Mouse (Mus musculus) midbrain, embryonic 14.5 days (tissue): ENCODE data around the gene Sec61a2. TPM values are rescaled to one million over a fixed set of nuclear protein-coding genes. Genes with fewer than 3 reads are reported as not detected.

ENCODE experiments used
- ATAC-seq: fragments of 200-750 bp; cut with Nextera tagmentation; 2 replicates; pipeline ENCODE4 v1.8.0; 2017; ENCODE audit warnings: moderate number of reproducible peaks, moderate library complexity; ENCODE audit not compliant: low FRiP score, low TSS enrichment
- DNase-seq: peaks from one replicate; pipeline ENCODE4 v3.0.0-alpha.2; 2015
- H3K27ac ChIP-seq: fragments of 300-500 bp; sonication (generic); replicated peaks from 2 replicates; pipeline ENCODE4 v1.5.1; 2014; ENCODE audit warnings: mild to moderate bottlenecking, low read depth, low read length, moderate library complexity
- H3K27me3 ChIP-seq: fragments of 300-500 bp; sonication (generic); 2 replicates; pipeline ENCODE4 v1.6.1; 2014; ENCODE audit warnings: low read length, control low read depth, mixed read lengths; ENCODE audit not compliant: control insufficient read depth, insufficient read depth
- H3K36me3 ChIP-seq: fragments of 300-500 bp; sonication (generic); 2 replicates; pipeline ENCODE4 v1.6.1; 2014; ENCODE audit warnings: low read length, control low read depth; ENCODE audit not compliant: control insufficient read depth, insufficient read depth
- H3K4me1 ChIP-seq: fragments of 300-500 bp; sonication (generic); 2 replicates; pipeline ENCODE4 v1.6.1; 2014; ENCODE audit warnings: mild to moderate bottlenecking, antibody characterized with exemption, low read length, control low read depth; ENCODE audit not compliant: control insufficient read depth, insufficient read depth
- H3K4me2 ChIP-seq: fragments of 300-500 bp; sonication (generic); 2 replicates; pipeline ENCODE4 v1.6.1; 2014; ENCODE audit warnings: mild to moderate bottlenecking, low read length, moderate library complexity
- H3K4me3 ChIP-seq: fragments of 300-500 bp; sonication (generic); replicated peaks from 2 replicates; pipeline ENCODE4 v1.5.1; 2014; ENCODE audit warnings: low read depth, low read length
- H3K9ac ChIP-seq: fragments of 300-500 bp; sonication (generic); replicated peaks from 2 replicates; pipeline ENCODE4 v1.6.1; 2014; ENCODE audit warnings: mild to moderate bottlenecking, low read length, moderate library complexity
- H3K9me3 ChIP-seq: fragments of 300-500 bp; sonication (generic); 2 replicates; pipeline ENCODE4 v1.6.1; 2016; ENCODE audit warnings: low read length, control low read depth, mixed read lengths; ENCODE audit not compliant: control insufficient read depth
- WGBS: fragments of 180-500 bp; shearing (Covaris S2); extraction: QIAGEN DNeasy Blood & Tissue Kit; methylation state at CpG from one replicate; pipeline ENCODE4 v1.1.7; 2014; 5-methylcytosine and 5-hydroxymethylcytosine counted together
- polyA plus RNA-seq: library from polyadenylated mRNA; unstranded; fragments of >200 nt; fragmentation: Nextera tagmentation; extraction: Ambion mirVana; gene quantifications from 2 replicates; pipeline ENCODE4 v1.2.1, GENCODE M21; 2014

The Sec61a2 gene
- polyA plus RNA-seq, 1 experiment from 2014 or later, result 102 TPM

GRCm38 (mm10) chr2:5906625-5907024, 11.4 kb upstream of the Sec61a2 start:
- 48% methylated on average over 3 of the region's 3 CpGs for WGBS
- Histone ChIP-seq H3K27ac (no peak overlapping the region), H3K4me3 (no peak overlapping the region), H3K9ac (no peak overlapping the region), H3K4me1 (no peaks in the 10 kb centered on the region), H3K9me3 (no peaks in the 10 kb centered on the region), H3K36me3 (peaks cover 15% of the 10 kb centered on the region), H3K4me2 (no peak overlapping the region), H3K27me3 (no peaks in the 10 kb centered on the region)
- no peak for ATAC-seq
- DNase-seq, result peak; percentile 67

- ATAC-seq (no peak), DNase-seq (peak; percentile 55)
- no peaks in the 10 kb centered on the region for H3K27me3 ChIP-seq
- WGBS, result 48% methylated on average over 5 of the region's 5 CpGs
- H3K9ac ChIP-seq, result no peak overlapping the region
- no peaks in the 10 kb centered on the region for H3K9me3 ChIP-seq
- no peak overlapping the region for H3K4me2 ChIP-seq
- H3K4me3 ChIP-seq, result no peak overlapping the region
- no peak overlapping the region for H3K27ac ChIP-seq
- H3K36me3 ChIP-seq, result peaks cover 16% of the 10 kb centered on the region
- no peaks in the 10 kb centered on the region for H3K4me1 ChIP-seq
These were observed 10.9 kb upstream of the Sec61a2 start for GRCm38 (mm10) chr2:5906092-5906491.

GRCm38 (mm10) chr2:5900145-5900544, 4.9 kb upstream of the Sec61a2 start:
- H3K4me3 ChIP-seq, result no peak overlapping the region
- H3K9ac ChIP-seq, result no peak overlapping the region
- no peaks in the 10 kb centered on the region for H3K9me3 ChIP-seq
- peaks cover 19% of the 10 kb centered on the region; the same call in 1 of the 2 replicates for H3K36me3 ChIP-seq
- no peak overlapping the region for H3K4me2 ChIP-seq
- no peaks in the 10 kb centered on the region for H3K4me1 ChIP-seq
- DNase-seq (peak; percentile 49), ATAC-seq (no peak)
- H3K27ac ChIP-seq, result no peak overlapping the region
- 52% methylated on average over 5 of the region's 5 CpGs for WGBS
- no peaks in the 10 kb centered on the region for H3K27me3 ChIP-seq

- H3K27ac ChIP-seq, result no peak overlapping the region
- H3K4me3 ChIP-seq, result peak overlapping the region; percentile 81
- 47% methylated on average over 11 of the region's 11 CpGs for WGBS
- H3K27me3 ChIP-seq, result no peaks in the 10 kb centered on the region
- DNase-seq (peak; percentile 29), ATAC-seq (no peak)
- H3K9ac ChIP-seq, result 0 out of 2 replicates have a peak overlapping the region, but pooled peaks have one; percentile 84
- H3K4me2 ChIP-seq, result peak overlapping the region; percentile 64
- no peaks in the 10 kb centered on the region; the same call in 1 of the 2 replicates for H3K4me1 ChIP-seq
- no peaks in the 10 kb centered on the region for H3K9me3 ChIP-seq
- H3K36me3 ChIP-seq, result peaks cover 34% of the 10 kb centered on the region
These were observed 936 bp downstream of the Sec61a2 start for GRCm38 (mm10) chr2:5894296-5894695.

- 67% methylated on average over 2 of the region's 2 CpGs for WGBS
- ATAC-seq (no peak), DNase-seq (no peak)
These were observed 5.8 kb downstream of the Sec61a2 start for GRCm38 (mm10) chr2:5889412-5889811.

GRCm38 (mm10) chr2:5888865-5889264, 6.4 kb downstream of the Sec61a2 start:
- DNase-seq (no peak), ATAC-seq (no peak)
- H3K27me3 ChIP-seq, result no peaks in the 10 kb centered on the region
- no peak overlapping the region for H3K4me3 ChIP-seq
- no peak overlapping the region for H3K9ac ChIP-seq
- no peaks in the 10 kb centered on the region; the same call in 1 of the 2 replicates for H3K4me1 ChIP-seq
- no peaks in the 10 kb centered on the region for H3K9me3 ChIP-seq
- WGBS, result 88% methylated on average over 5 of the region's 5 CpGs
- no peak overlapping the region for H3K27ac ChIP-seq
- peaks cover 61% of the 10 kb centered on the region for H3K36me3 ChIP-seq
- no peak overlapping the region for H3K4me2 ChIP-seq

More at GRCm38 (mm10) chr2:5889412-5889811, 5.8 kb downstream of the Sec61a2 start:
- Histone ChIP-seq H3K4me3 (no peak overlapping the region), H3K27me3 (no peaks in the 10 kb centered on the region), H3K4me2 (no peak overlapping the region), H3K27ac (no peak overlapping the region), H3K36me3 (peaks cover 59% of the 10 kb centered on the region), H3K9ac (no peak overlapping the region), H3K4me1 (no peaks in the 10 kb centered on the region; the same call in 1 of the 2 replicates), H3K9me3 (no peaks in the 10 kb centered on the region)

- Histone ChIP-seq H3K4me2 (no peak overlapping the region), H3K27ac (no peak overlapping the region), H3K9me3 (no peaks in the 10 kb centered on the region), H3K9ac (no peak overlapping the region), H3K4me1 (no peaks in the 10 kb centered on the region), H3K4me3 (no peak overlapping the region), H3K27me3 (no peaks in the 10 kb centered on the region), H3K36me3 (peaks cover 78% of the 10 kb centered on the region)
- 70% methylated on average over 3 of the region's 3 CpGs for WGBS
- DNase-seq (no peak), ATAC-seq (no peak)
These were observed 17.8 kb downstream of the Sec61a2 start for GRCm38 (mm10) chr2:5877446-5877845.

GRCm38 (mm10) chr2:5869746-5870145, 25.5 kb downstream of the Sec61a2 start:
- H3K4me1 ChIP-seq, result no peaks in the 10 kb centered on the region
- no peak overlapping the region for H3K9ac ChIP-seq
- no peak for DNase-seq
- H3K4me3 ChIP-seq, result no peak overlapping the region
- H3K27ac ChIP-seq, result no peak overlapping the region
- ATAC-seq, result no peak
- no peak overlapping the region for H3K4me2 ChIP-seq
- H3K9me3 ChIP-seq, result no peaks in the 10 kb centered on the region
- WGBS, result 96% methylated on average over 5 of the region's 5 CpGs
- H3K27me3 ChIP-seq, result no peaks in the 10 kb centered on the region
- H3K36me3 ChIP-seq, result peaks cover 68% of the 10 kb centered on the region

GRCm38 (mm10) chr2:5867681-5868080, 27.6 kb downstream of the Sec61a2 start:
- Histone ChIP-seq H3K27ac (no peak overlapping the region), H3K27me3 (no peaks in the 10 kb centered on the region), H3K4me3 (no peak overlapping the region), H3K4me1 (no peaks in the 10 kb centered on the region), H3K9ac (no peak overlapping the region), H3K36me3 (peaks cover 65% of the 10 kb centered on the region), H3K4me2 (no peak overlapping the region), H3K9me3 (no peaks in the 10 kb centered on the region)
- DNase-seq, result no peak
- 94% methylated on average over 2 of the region's 2 CpGs for WGBS
- ATAC-seq, result no peak
